Mouse (Mus musculus) heart, adult 2 months (tissue): ENCODE results near the gene Cbr2.

Experiments used
- CTCF ChIP-seq: fragments of 200-600 bp; IDR thresholded peaks from 2 replicates; pipeline ENCODE4 v1.8.1; 2022; ENCODE audit warnings: antibody characterized with exemption, mild to moderate bottlenecking, moderate library complexity
- POLR2A ChIP-seq: fragments of 200-500 bp; IDR thresholded peaks from 2 replicates; pipeline ENCODE4 v1.6.1; 2011; ENCODE audit warnings: mild to moderate bottlenecking, low read depth, low read length, control low read depth; ENCODE audit not compliant: insufficient read depth

DNA sequence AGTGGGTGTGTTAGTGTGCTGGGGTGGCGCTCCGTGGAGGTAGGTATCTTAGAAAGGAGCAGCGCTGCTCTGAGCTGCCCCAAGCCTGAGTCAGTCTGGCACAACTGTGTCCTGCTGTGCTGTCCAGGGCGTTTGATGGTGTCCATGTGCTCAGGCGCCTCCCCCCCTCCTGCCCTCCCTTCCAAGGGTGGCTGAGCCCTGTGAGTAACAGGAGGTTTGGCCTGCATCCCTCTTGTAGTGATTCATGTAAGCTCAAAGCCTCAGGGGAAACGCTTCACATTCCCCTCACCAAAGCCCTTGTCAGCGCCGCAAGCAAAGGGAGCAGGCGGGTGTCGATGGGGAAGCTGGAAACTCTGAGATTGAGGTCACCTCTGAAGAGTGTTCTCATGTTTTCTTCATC, 34.2 kb downstream of the Cbr2 start:
- TF ChIP-seq POLR2A (0 out of 2 replicates have a peak, but pooled peaks have one; percentile 9), CTCF (0 out of 2 replicates have a peak, but pooled peaks have one; percentile 6)
